Mouse (Mus musculus) limb, embryonic 13.5 days (tissue): Measurements from ENCODE around the gene Olfr917. TPM values are rescaled to one million over a fixed set of nuclear protein-coding genes. Genes with fewer than 3 reads are reported as not detected.

ENCODE experiments used
- ATAC-seq: fragments of 200-750 bp; cut with Nextera tagmentation; 2 replicates; pipeline ENCODE4 v1.8.0; 2017; ENCODE audit warnings: low read depth, moderate number of reproducible peaks, moderate TSS enrichment; ENCODE audit not compliant: low FRiP score
- H3K27ac ChIP-seq: fragments of 300-500 bp; sonication (generic); 2 replicates; pipeline ENCODE4 v1.5.1; 2015; ENCODE audit warnings: inconsistent platforms, mild to moderate bottlenecking, moderate library complexity
- H3K27me3 ChIP-seq: fragments of 300-500 bp; sonication (generic); 2 replicates; pipeline ENCODE4 v1.6.1; 2015; ENCODE audit warnings: mild to moderate bottlenecking, inconsistent platforms
- H3K36me3 ChIP-seq: fragments of 300-500 bp; sonication (generic); 2 replicates; pipeline ENCODE4 v1.6.1; 2015; ENCODE audit warnings: inconsistent platforms, mild to moderate bottlenecking, moderate library complexity
- H3K4me1 ChIP-seq: fragments of 300-500 bp; sonication (generic); 2 replicates; pipeline ENCODE4 v1.6.1; 2015; ENCODE audit warnings: inconsistent platforms
- H3K4me2 ChIP-seq: fragments of 300-500 bp; sonication (generic); replicated peaks from 2 replicates; pipeline ENCODE4 v1.6.1; 2015; ENCODE audit warnings: inconsistent platforms, mild to moderate bottlenecking, moderate library complexity
- H3K4me3 ChIP-seq: fragments of 300-500 bp; sonication (generic); 2 replicates; pipeline ENCODE4 v1.5.1; 2015; ENCODE audit warnings: moderate library complexity, mild to moderate bottlenecking, inconsistent platforms
- H3K9ac ChIP-seq: fragments of 300-500 bp; sonication (generic); 2 replicates; pipeline ENCODE4 v1.6.1; 2015; ENCODE audit warnings: mild to moderate bottlenecking, inconsistent platforms
- H3K9me3 ChIP-seq: fragments of 300-500 bp; sonication (generic); 2 replicates; pipeline ENCODE4 v1.6.1; 2016; ENCODE audit warnings: inconsistent platforms
- WGBS: fragments of 180-500 bp; shearing (Covaris S2); methylation state at CpG from one replicate; pipeline ENCODE4 v1.1.7; 2015; 5-methylcytosine and 5-hydroxymethylcytosine counted together
- polyA plus RNA-seq: library from polyadenylated mRNA; unstranded; fragments of >200 nt; fragmentation: Nextera tagmentation; extraction: Ambion mirVana; gene quantifications from 2 replicates; pipeline ENCODE4 v1.2.1, GENCODE M21; 2015

Olfr917 gene
- polyA plus RNA-seq, result not detected in 2 replicates

DNA sequence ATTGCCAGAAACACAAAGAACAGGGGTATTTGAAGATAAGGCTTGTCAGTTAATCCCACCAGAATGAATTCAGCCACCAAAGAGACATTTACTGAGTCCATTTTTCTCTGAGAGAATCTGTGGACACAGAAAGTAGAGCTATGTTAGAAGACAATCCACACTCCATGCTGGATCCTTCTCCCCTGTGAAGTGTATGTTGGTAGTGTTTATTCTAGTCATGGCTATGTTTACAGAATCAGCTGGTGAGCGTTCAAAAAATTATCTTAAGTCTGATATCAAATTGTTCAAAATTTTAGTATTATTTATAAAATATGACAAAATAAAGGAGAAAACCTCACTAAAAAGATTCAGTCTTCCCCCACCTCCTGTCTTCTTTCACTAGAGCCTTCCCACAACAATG lies at the start of gene Olfr917:
Gene Olfr917, minus strand, starts transcription at position 101 of the 400 bp plus-strand sequence.
- Histone ChIP-seq H3K9ac (no peak within 1 kb of the TSS), H3K9me3 (no peaks in the 10 kb centered on the region), H3K27ac (no peak within 1 kb of the TSS), H3K36me3 (no peaks in the 10 kb centered on the region), H3K4me3 (no peak within 1 kb of the TSS), H3K4me1 (no peaks in the 10 kb centered on the region), H3K4me2 (no peak within 1 kb of the TSS), H3K27me3 (no peaks in the 10 kb centered on the region)
- WGBS, result 80% methylated on average over 1 of the region's 1 CpGs
- ATAC-seq, result no peak

DNA sequence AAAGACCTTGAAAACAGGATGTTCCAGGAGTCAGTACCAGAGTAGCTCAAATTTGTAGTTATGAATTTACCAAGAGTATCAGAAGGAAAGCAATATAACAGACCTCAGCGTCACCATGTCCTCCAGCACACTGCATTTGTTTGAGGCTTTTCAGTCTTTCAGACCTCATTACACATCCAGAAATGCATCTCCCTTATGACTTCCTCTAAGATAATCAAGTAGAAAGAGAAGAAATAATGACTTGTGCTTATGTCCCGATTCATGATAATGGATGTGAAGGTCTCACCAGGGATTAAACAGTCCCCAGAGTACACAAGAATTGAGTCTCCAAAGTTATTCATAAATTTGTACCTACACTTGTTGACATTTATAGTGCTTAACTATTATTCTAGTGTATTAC lies 8.9 kb upstream of the Olfr917 start, which contains the start of gene Olfr918:
Gene Olfr918, minus strand, starts transcription at position 101 of the 400 bp plus-strand sequence.
- WGBS, result 87% methylated on average over 2 of the region's 2 CpGs
- Histone ChIP-seq H3K4me1 (no peaks in the 10 kb centered on the region), H3K4me2 (no peak within 1 kb of the TSS), H3K27ac (no peak within 1 kb of the TSS), H3K36me3 (no peaks in the 10 kb centered on the region), H3K9ac (no peak within 1 kb of the TSS), H3K4me3 (no peak within 1 kb of the TSS), H3K27me3 (no peaks in the 10 kb centered on the region), H3K9me3 (no peaks in the 10 kb centered on the region)
- no peak for ATAC-seq

DNA sequence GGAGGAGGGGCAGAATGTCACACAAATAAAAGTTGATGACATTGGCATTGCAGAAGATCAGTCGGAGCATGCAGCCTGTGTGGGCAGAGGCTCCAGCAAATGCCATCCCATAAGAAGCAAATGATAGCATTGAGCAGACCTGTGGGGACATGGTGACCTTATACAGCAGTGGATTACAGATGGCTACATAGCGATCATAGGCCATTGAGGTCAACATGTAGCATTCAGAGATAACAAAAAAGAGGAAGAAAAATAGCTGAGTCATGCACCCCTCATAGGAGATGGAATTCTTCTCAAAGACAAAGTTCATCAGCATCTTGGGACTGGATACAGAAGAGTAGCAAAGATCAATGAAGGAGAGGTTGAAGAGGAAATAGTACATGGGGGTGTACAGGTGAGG lies 7.2 kb upstream of the Olfr917 start:
- H3K4me1 ChIP-seq, result no peaks in the 10 kb centered on the region

DNA sequence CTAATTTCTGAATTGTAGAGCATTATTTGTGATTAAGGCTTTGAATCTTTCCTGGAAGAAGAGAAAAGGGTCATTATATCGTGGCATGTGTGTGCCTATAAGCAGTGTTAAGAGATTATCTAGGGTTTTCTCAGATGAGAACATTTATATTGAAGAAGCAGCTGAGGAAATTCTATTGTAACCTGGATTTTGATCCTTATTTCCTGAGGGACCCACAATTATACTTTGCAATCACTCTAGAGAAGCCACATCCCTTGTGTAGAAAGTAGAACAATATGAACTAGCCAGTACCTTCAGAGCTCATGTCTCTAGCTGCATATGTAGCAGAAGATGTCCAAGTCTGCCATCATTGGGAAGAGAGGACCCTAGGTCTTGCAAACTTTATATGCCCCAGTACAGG lies 5.9 kb downstream of the Olfr917 start, which contains the start of gene Olfr916:
Gene Olfr916, minus strand, starts transcription at position 101 of the 400 bp plus-strand sequence.
- H3K9ac ChIP-seq, result no peak within 1 kb of the TSS
- no peaks in the 10 kb centered on the region for H3K9me3 ChIP-seq
- no peaks in the 10 kb centered on the region for H3K36me3 ChIP-seq
- no peak within 1 kb of the TSS for H3K4me2 ChIP-seq
- H3K27ac ChIP-seq, result no peak within 1 kb of the TSS
- no peaks in the 10 kb centered on the region for H3K27me3 ChIP-seq
- 63% methylated on average over 1 of the region's 1 CpGs for WGBS
- ATAC-seq, result no peak
- H3K4me1 ChIP-seq, result no peaks in the 10 kb centered on the region
- no peak within 1 kb of the TSS for H3K4me3 ChIP-seq

More for the DNA sequence above, 7.2 kb upstream of the Olfr917 start:
- Histone ChIP-seq H3K9ac (no peak overlapping the region), H3K27me3 (no peaks in the 10 kb centered on the region), H3K4me2 (no peak overlapping the region), H3K4me3 (no peak overlapping the region), H3K9me3 (no peaks in the 10 kb centered on the region), H3K36me3 (no peaks in the 10 kb centered on the region), H3K27ac (no peak overlapping the region)
- ATAC-seq, result no peak
- 87% methylated on average over 2 of the region's 2 CpGs for WGBS

DNA sequence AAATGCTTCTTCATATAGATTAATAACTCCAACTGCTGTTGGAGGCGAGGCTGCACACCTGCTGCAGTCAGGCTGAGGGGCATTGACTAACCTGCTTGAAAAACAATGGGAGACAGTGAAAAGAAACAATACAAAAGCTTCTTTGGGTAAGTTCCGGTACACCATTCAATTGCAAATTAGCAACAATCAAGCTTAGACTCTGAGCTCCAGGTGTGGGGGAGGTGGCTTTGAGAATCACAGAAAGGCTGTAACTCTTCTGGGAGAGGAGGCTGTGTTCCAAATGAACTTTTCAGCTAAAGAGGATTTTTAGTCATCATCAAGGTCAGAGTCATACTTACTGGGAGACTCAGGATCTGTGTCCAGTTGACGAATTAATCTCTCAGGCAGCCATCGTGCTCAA lies 33.2 kb downstream of the Olfr917 start:
- H3K4me1 ChIP-seq, result no peaks in the 10 kb centered on the region
- no peaks in the 10 kb centered on the region for H3K36me3 ChIP-seq
- no peak overlapping the region for H3K4me2 ChIP-seq
- no peaks in the 10 kb centered on the region for H3K27me3 ChIP-seq
- H3K4me3 ChIP-seq, result no peak overlapping the region
- H3K9me3 ChIP-seq, result 0 out of 2 replicates have a peak, but pooled peaks cover 10% of the 10 kb centered on the region
- WGBS, result 84% methylated on average over 4 of the region's 4 CpGs
- H3K9ac ChIP-seq, result no peak overlapping the region
- H3K27ac ChIP-seq, result no peak overlapping the region
- no peak for ATAC-seq

Other genes starting within 250 kb of the Olfr917 start
- gene Olfr901, start 236.4 kb downstream of the Olfr917 start, polyA plus RNA-seq, result not detected in 2 replicates
- not detected in 2 replicates for gene Olfr902, start 218.2 kb downstream of the Olfr917 start, polyA plus RNA-seq
- not detected in 2 replicates for gene Olfr904, start 202.7 kb downstream of the Olfr917 start, polyA plus RNA-seq
- not detected in 2 replicates for gene Olfr905, start 194.7 kb downstream of the Olfr917 start, polyA plus RNA-seq
- gene Olfr906, start 178.8 kb downstream of the Olfr917 start, polyA plus RNA-seq, result not detected in 2 replicates
- not detected in 2 replicates for gene Olfr907, start 170.0 kb downstream of the Olfr917 start, polyA plus RNA-seq
- not detected in 2 replicates for gene Olfr911-ps1, start 144.3 kb downstream of the Olfr917 start, polyA plus RNA-seq
- gene Olfr910, start 128.0 kb downstream of the Olfr917 start, polyA plus RNA-seq, result not detected in 2 replicates
- gene Olfr912, start 85.7 kb downstream of the Olfr917 start, polyA plus RNA-seq, result not detected in 2 replicates
- not detected in 2 replicates for gene Olfr913, start 73.1 kb downstream of the Olfr917 start, polyA plus RNA-seq
- gene Olfr914, start 60.7 kb downstream of the Olfr917 start, polyA plus RNA-seq, result not detected in 2 replicates
- not detected in 2 replicates for gene Olfr916, start 6.0 kb downstream of the Olfr917 start, polyA plus RNA-seq
- not detected in 2 replicates for gene Olfr918, start 8.8 kb upstream of the Olfr917 start, polyA plus RNA-seq
- gene Olfr919, start 37.8 kb upstream of the Olfr917 start, polyA plus RNA-seq, result not detected in 2 replicates
- gene Vwa5a, start 52.4 kb upstream of the Olfr917 start, polyA plus RNA-seq, result 20.8 and 21.4 TPM in 2 replicates
- gene Olfr920, start 86.5 kb upstream of the Olfr917 start, polyA plus RNA-seq, result 0.03 TPM in 2 replicates
- gene Olfr921, start 107.2 kb upstream of the Olfr917 start, polyA plus RNA-seq, result not detected in 2 replicates
- gene Olfr922, start 148.8 kb upstream of the Olfr917 start, polyA plus RNA-seq, result not detected in 2 replicates
- not detected in 2 replicates for gene Olfr923, start 160.7 kb upstream of the Olfr917 start, polyA plus RNA-seq
- not detected in 2 replicates for gene Olfr924, start 178.6 kb upstream of the Olfr917 start, polyA plus RNA-seq
- gene Olfr26, start 189.2 kb upstream of the Olfr917 start, polyA plus RNA-seq, result not detected in 2 replicates
- not detected in 2 replicates for gene Olfr926, start 211.3 kb upstream of the Olfr917 start, polyA plus RNA-seq